Mouse (Mus musculus) neural tube, embryonic 11.5 days (tissue): ENCODE measurements around the gene Calcoco2. TPM values are rescaled to one million over a fixed set of nuclear protein-coding genes. Genes with fewer than 3 reads are reported as not detected.
A peak's percentile ranks its signal among the peaks of the same experiment; 100 is the strongest.

Source experiments
- ATAC-seq: fragments of 200-750 bp; cut with Nextera tagmentation; 2 replicates; pipeline ENCODE4 v1.8.0; 2017; ENCODE audit warnings: moderate number of reproducible peaks, mild to moderate bottlenecking, moderate TSS enrichment, moderate library complexity; ENCODE audit not compliant: insufficient read depth, low FRiP score, low TSS enrichment
- DNase-seq: peaks from one replicate; pipeline ENCODE4 v3.0.0-alpha.2; 2015; ENCODE audit warnings: low spot score
- H3K27ac ChIP-seq: fragments of 300-500 bp; sonication (generic); 2 replicates; pipeline ENCODE4 v1.5.1; 2014; ENCODE audit warnings: low read depth, mild to moderate bottlenecking, low read length
- H3K27me3 ChIP-seq: fragments of 300-500 bp; sonication (generic); 2 replicates; pipeline ENCODE4 v1.6.1; 2014; ENCODE audit warnings: mild to moderate bottlenecking, low read length, mixed read lengths; ENCODE audit not compliant: control insufficient read depth, insufficient read depth
- H3K36me3 ChIP-seq: fragments of 300-500 bp; sonication (generic); 2 replicates; pipeline ENCODE4 v1.6.1; 2014; ENCODE audit warnings: mild to moderate bottlenecking, low read length, moderate library complexity, mixed read lengths; ENCODE audit not compliant: control insufficient read depth, insufficient read depth
- H3K4me1 ChIP-seq: fragments of 300-500 bp; sonication (generic); 2 replicates; pipeline ENCODE4 v1.6.1; 2014; ENCODE audit warnings: low read length, mixed read lengths; ENCODE audit not compliant: control insufficient read depth, insufficient read depth
- H3K4me2 ChIP-seq: fragments of 300-500 bp; sonication (generic); 2 replicates; pipeline ENCODE4 v1.6.1; 2014; ENCODE audit warnings: low read depth, mild to moderate bottlenecking, moderate library complexity
- H3K4me3 ChIP-seq: fragments of 300-500 bp; sonication (generic); 2 replicates; pipeline ENCODE4 v1.5.1; 2014; ENCODE audit warnings: low read depth, low read length
- H3K9ac ChIP-seq: fragments of 300-500 bp; sonication (generic); 2 replicates; pipeline ENCODE4 v1.6.1; 2014; ENCODE audit warnings: mild to moderate bottlenecking, low read length
- H3K9me3 ChIP-seq: fragments of 300-500 bp; sonication (generic); 2 replicates; pipeline ENCODE4 v1.6.1; 2016; ENCODE audit warnings: low read length; ENCODE audit not compliant: control insufficient read depth
- whole genome bisulfite sequencing: fragments of 180-500 bp; shearing (Covaris S2); extraction: QIAGEN DNeasy Blood & Tissue Kit; methylation state at CpG from one replicate; pipeline ENCODE4 v1.1.7; 2014; 5-methylcytosine and 5-hydroxymethylcytosine counted together
- polyA plus RNA-seq: library from polyadenylated mRNA; unstranded; fragments of >200 nt; fragmentation: Nextera tagmentation; extraction: Ambion mirVana; gene quantifications from 2 replicates; pipeline ENCODE4 v1.2.1, GENCODE M21; 2014

Calcoco2 gene
- not detected in 2 replicates for polyA plus RNA-seq

DNA sequence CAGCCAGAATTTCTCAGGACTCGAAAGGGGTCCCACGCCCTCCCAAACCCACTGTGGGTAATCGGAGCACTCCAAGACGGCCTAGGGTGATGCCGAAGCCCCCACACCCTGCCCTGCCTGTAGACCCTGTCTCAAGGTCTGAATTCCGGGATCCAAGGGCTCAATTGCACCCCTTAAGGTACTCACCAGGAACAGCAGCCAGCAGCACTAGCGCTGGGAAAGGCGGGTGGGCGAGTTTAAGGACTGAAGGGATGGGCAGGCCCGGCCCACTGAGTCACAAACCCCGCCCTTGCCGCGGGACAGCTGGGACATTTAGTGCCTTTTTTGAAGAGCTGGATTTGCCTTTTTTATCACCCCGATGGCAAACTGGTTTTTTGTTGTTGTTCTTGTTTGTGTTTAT is at the start of gene Calcoco2:
TSS of gene Calcoco2 (minus strand) at position 214 of the 400 bp plus-strand sequence.
- no peaks in the 10 kb centered on the region for H3K4me1 ChIP-seq
- H3K4me3 ChIP-seq: no peak within 1 kb of the TSS
- DNase-seq (no peak), ATAC-seq (no peak)
- no peak within 1 kb of the TSS for H3K9ac ChIP-seq
- WGBS: 43% methylated on average over 14 of the region's 14 CpGs
- no peaks in the 10 kb centered on the region for H3K27me3 ChIP-seq
- H3K4me2 ChIP-seq: no peak within 1 kb of the TSS
- H3K27ac ChIP-seq: no peak within 1 kb of the TSS
- no peaks in the 10 kb centered on the region for H3K9me3 ChIP-seq
- H3K36me3 ChIP-seq: no peaks in the 10 kb centered on the region

DNA sequence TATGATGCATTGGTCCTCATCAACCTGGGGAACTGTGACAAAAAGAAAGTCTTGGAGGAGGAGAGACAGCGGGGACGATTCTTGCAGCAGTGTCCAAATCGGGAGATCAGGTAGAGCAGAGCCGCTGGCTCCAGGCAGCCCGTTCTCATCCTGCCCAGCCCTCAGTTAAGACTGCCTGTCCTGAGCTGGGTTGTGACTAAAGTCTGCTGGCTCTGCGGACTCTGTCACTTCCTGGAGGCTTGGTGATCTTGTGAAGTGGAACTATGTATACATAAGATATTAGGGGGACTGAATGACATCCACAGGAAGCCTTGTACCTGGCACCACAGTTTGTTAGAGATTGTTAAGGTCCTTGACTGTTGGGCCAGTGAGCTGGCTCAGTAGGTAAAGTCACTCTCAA is 35.7 kb upstream of the Calcoco2 start:
- peaks cover 13% of the 10 kb centered on the region for H3K27me3 ChIP-seq
- DNase-seq: no peak
- 76% methylated on average over 6 of the region's 6 CpGs for WGBS

DNA sequence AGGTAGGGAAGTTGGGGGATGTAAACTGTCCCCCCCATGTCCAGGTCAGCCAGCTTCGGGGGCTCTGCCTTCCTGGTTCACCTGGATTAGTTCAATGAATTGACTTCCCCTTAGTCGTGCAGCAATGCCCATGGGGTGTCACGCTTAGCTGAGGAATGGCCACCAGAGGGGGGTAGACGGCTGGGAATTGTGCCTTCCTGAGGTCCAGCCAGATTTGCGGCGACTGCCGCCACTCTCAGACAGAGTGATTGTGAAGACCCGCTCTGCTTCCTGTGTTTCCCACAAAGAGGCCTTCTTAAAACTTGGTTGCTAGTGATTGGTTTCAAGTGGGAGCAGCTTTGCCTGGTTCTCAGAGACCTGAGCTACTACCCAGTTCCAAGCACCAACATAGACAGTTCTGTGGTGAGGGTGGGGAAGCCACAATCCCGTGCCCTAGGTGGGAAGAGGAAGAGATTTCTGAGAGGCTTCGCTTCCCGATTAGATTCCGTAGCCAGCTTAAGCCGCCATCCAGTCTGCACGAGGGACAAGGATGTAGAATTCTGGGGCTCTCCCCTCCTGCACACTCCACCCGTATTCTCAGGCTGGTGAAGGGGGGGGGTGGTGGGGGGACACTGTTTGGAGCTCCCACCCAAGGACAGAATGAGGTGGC is 34.0 kb upstream of the Calcoco2 start:
- Histone ChIP-seq H3K9me3 (no peaks in the 10 kb centered on the region), H3K36me3 (no peaks in the 10 kb centered on the region), H3K4me2 (peak overlapping the region; percentile 37), H3K4me1 (0 out of 2 replicates have a peak, but pooled peaks cover 3% of the 10 kb centered on the region), H3K27me3 (peaks cover 13% of the 10 kb centered on the region), H3K9ac (peak overlapping the region; percentile 47), H3K27ac (no peak overlapping the region), H3K4me3 (peak overlapping the region; percentile 15)
- DNase-seq: peak; percentile 83
- 2% methylated on average over 15 of the region's 15 CpGs for WGBS
- ATAC-seq: peak; percentile 65; the same call in 1 of the 2 replicates

More for the DNA sequence above, 35.7 kb upstream of the Calcoco2 start:
- H3K4me2 ChIP-seq: no peak overlapping the region
- H3K9me3 ChIP-seq: no peaks in the 10 kb centered on the region
- no peak overlapping the region for H3K27ac ChIP-seq
- H3K9ac ChIP-seq: no peak overlapping the region
- H3K4me3 ChIP-seq: no peak overlapping the region
- no peaks in the 10 kb centered on the region for H3K36me3 ChIP-seq
- no peak for ATAC-seq
- H3K4me1 ChIP-seq: 0 out of 2 replicates have a peak, but pooled peaks cover 3% of the 10 kb centered on the region

DNA sequence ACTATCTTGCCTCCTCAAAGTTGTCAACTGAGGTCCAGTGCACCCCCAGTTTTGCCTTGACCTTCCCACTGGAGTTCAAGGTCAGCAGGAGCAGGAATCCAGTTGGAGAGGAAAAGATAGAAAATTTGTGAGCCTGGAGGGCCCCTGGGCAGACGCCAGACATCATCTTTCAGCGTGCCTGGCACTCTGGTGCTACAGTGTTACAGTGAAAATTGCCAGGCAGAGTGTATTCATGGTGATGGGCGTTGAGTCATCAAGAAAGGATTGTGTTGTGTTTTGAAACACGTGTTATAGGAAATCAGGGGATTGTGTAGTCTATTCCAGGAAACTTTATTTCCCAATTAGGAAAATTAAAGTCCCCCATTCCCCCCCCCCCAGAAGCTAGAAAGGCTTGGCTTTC is 32.0 kb upstream of the Calcoco2 start:
- no peak overlapping the region for H3K4me3 ChIP-seq
- no peak overlapping the region for H3K9ac ChIP-seq
- peaks cover 11% of the 10 kb centered on the region for H3K27me3 ChIP-seq
- H3K4me2 ChIP-seq: no peak overlapping the region
- no peaks in the 10 kb centered on the region for H3K9me3 ChIP-seq
- no peak overlapping the region for H3K27ac ChIP-seq
- 0 out of 2 replicates have a peak, but pooled peaks cover 3% of the 10 kb centered on the region for H3K4me1 ChIP-seq
- no peaks in the 10 kb centered on the region for H3K36me3 ChIP-seq
- 67% methylated on average over 4 of the region's 4 CpGs for WGBS
- no peak for ATAC-seq
- DNase-seq: no peak

DNA sequence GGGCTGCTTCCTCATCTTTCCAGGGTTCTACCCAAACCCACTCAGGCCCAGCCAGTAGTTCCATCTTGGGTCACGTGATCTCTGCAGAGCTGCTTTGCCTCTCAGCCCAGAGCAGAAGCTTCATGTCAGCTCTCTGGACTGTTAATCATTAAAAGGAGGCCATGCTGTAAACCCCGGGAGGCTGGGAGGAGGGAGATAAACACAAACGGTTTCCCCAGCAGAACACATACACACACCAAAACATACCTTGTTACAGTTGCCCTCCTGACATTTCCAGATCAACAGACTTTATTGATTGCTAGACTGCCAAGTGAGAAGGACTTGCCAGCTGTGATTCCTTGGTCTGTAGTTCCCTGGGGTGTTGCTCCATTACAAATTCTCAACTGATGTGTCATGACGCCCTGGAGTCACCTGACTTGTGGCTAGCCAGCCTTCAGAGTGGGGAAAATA is 29.0 kb upstream of the Calcoco2 start:
- Histone ChIP-seq H3K27ac (no peak overlapping the region), H3K9me3 (no peaks in the 10 kb centered on the region), H3K27me3 (no peaks in the 10 kb centered on the region; the same call in 1 of the 2 replicates), H3K36me3 (no peaks in the 10 kb centered on the region), H3K4me2 (no peak overlapping the region), H3K4me1 (0 out of 2 replicates have a peak, but pooled peaks cover under 1% of the 10 kb centered on the region), H3K9ac (no peak overlapping the region), H3K4me3 (no peak overlapping the region)
- 28% methylated on average over 4 of the region's 4 CpGs for WGBS
- DNase-seq (no peak), ATAC-seq (no peak)

- H3K4me1 ChIP-seq: no peaks in the 10 kb centered on the region
- H3K4me2 ChIP-seq: no peak overlapping the region
- no peaks in the 10 kb centered on the region for H3K9me3 ChIP-seq
- no peaks in the 10 kb centered on the region for H3K27me3 ChIP-seq
- DNase-seq: no peak
- H3K27ac ChIP-seq: no peak overlapping the region
- H3K9ac ChIP-seq: no peak overlapping the region
- H3K4me3 ChIP-seq: no peak overlapping the region
- ATAC-seq: no peak
- 90% methylated on average over 8 of the region's 8 CpGs for WGBS
- no peaks in the 10 kb centered on the region for H3K36me3 ChIP-seq
These were observed 24.1 kb upstream of the Calcoco2 start for GRCm38 (mm10) chr11:96135847-96136246.

GRCm38 (mm10) chr11:96133239-96133865 is 21.6 kb upstream of the Calcoco2 start, which contains the start of gene Ttll6:
Gene Ttll6 (plus strand): TSS chr11:96133786.
- Histone ChIP-seq H3K9ac (no peak within 1 kb of the TSS), H3K4me2 (peak within 1 kb of the TSS; percentile 19), H3K9me3 (no peaks in the 10 kb centered on the region), H3K27ac (no peak within 1 kb of the TSS), H3K36me3 (no peaks in the 10 kb centered on the region), H3K4me1 (no peaks in the 10 kb centered on the region), H3K4me3 (no peak within 1 kb of the TSS), H3K27me3 (no peaks in the 10 kb centered on the region)
- DNase-seq: peak; percentile 75
- 23% methylated on average over 16 of the region's 16 CpGs for WGBS
- ATAC-seq: no peak

- Histone ChIP-seq H3K36me3 (no peaks in the 10 kb centered on the region), H3K27ac (no peak overlapping the region), H3K9ac (no peak overlapping the region), H3K4me3 (no peak overlapping the region), H3K4me2 (no peak overlapping the region), H3K27me3 (peaks cover 4% of the 10 kb centered on the region; the same call in 1 of the 2 replicates), H3K4me1 (no peaks in the 10 kb centered on the region), H3K9me3 (no peaks in the 10 kb centered on the region)
- ATAC-seq: no peak
- no peak for DNase-seq
- WGBS: 62% methylated on average over 10 of the region's 10 CpGs
These were observed 18.8 kb upstream of the Calcoco2 start for GRCm38 (mm10) chr11:96130606-96131005.
